Mouse (Mus musculus): ENCODE measurements at regions not wholly inside any gene's neighbourhood (a gene's known extent, or its start where the extent isn't known, plus 50 kb on each side); places are given as distances from the start of the nearest gene placed in this dataset.

- no peak for ATAC-seq
Measured at GRCm38 (mm10) chr15:95714408-95714807, 58.6 kb upstream of the Dbx2 start.

GRCm38 (mm10) chr15:95715941-95716340 is 60.2 kb upstream of the Dbx2 start:
- ATAC-seq, result no peak

GRCm38 (mm10) chr15:95723699-95724098 is 66.9 kb upstream of the Ano6 start:
- ATAC-seq, result no peak

GRCm38 (mm10) chr15:95725866-95726265 is 64.8 kb upstream of the Ano6 start:
- ATAC-seq, result peak; percentile 63

- ATAC-seq, result no peak
Measured at GRCm38 (mm10) chr15:95726516-95726915, 64.1 kb upstream of the Ano6 start.

- no peak for ATAC-seq
Measured at GRCm38 (mm10) chr15:95735746-95736145, 54.9 kb upstream of the Ano6 start.

Measured in CD4-positive, CD25-positive, alpha-beta regulatory T cell, adult 4 months (primary cell).